Mouse (Mus musculus) E14TG2a.4 (cell line): ENCODE results near the gene Hgd.

Experiments used
- CTCF ChIP-seq: conservative IDR thresholded peaks from 2 replicates; pipeline ENCODE4 v1.5.1; 2014; ENCODE audit warnings: low read length
- NANOG ChIP-seq: IDR thresholded peaks from 2 replicates; pipeline ENCODE4 v1.6.1; 2014; ENCODE audit warnings: borderline replicate concordance, low read length, mixed read lengths

DNA sequence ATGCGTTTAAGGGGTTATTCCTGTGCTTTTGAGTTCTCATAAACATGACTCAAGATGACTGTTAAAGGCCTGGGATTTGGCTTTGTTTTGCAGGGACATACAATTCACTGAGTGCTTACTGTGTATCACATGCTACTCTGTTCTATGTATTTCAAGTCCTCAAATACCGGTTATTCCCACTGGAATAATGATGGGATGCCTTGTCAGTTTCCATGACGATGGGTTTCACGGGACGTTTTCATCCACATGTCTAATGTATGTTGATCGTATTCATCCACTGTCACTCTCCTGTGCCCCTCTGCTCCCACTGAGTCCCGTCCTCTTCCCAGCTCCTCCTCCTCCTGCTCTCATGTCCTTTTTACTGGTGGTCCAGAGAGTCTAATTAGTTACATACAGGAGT lies 76.8 kb downstream of the Hgd start:
- TF ChIP-seq CTCF: no peak
- no peak for TF ChIP-seq NANOG
